Comparison of ENCODE assay signal across 8 mouse cellular contexts in genomic region chr14:52118823-52119608, GRCm38 (mm10). TPM values are rescaled to one million over a fixed set of nuclear protein-coding genes. Genes with fewer than 3 reads are reported as not detected.
DNase-seq lines count a peak whose midpoint lies in the region; ATAC-seq and TF ChIP-seq lines count a peak whose summit lies in the region.

No protein-coding gene starts in this region.

- no peaks in the 10 kb centered on the region for H3K27me3 ChIP-seq in ES-Bruce4 (ENCODE audit: control insufficient read depth, insufficient read depth, low read length, poor library complexity, severe bottlenecking)
- H3K27me3 ChIP-seq in forebrain, embryonic 12.5 days, result peaks cover 3% of the 10 kb centered on the region; the same call in 1 of the 2 replicates
- no peaks in the 10 kb centered on the region for H3K27me3 ChIP-seq in lung, embryonic 14.5 days (ENCODE audit: insufficient read depth, low read length)
- H3K27me3 ChIP-seq in neural tube, embryonic 15.5 days (replicated peaks), result peaks cover 3% of the 10 kb centered on the region; the same call in 1 of the 2 replicates

- peaks cover 2% of the 10 kb centered on the region for H3K4me1 ChIP-seq in ES-Bruce4 (ENCODE audit: control insufficient read depth, insufficient read depth, low read length)
- peaks cover 8% of the 10 kb centered on the region for H3K4me1 ChIP-seq in forebrain, embryonic 12.5 days
- peaks cover 4% of the 10 kb centered on the region; the same call in 1 of the 2 replicates for H3K4me1 ChIP-seq in lung, embryonic 14.5 days (ENCODE audit: insufficient read depth)
- peaks cover 14% of the 10 kb centered on the region for H3K4me1 ChIP-seq in neural tube, embryonic 15.5 days

- peak; percentile 62 for DNase-seq in cerebellum, adult 11 months
- DNase-seq in heart, postnatal 4 days, result peak; percentile 54
- DNase-seq in kidney, postnatal 4 days, result peak; percentile 70 to 81
- DNase-seq in lung, embryonic 14.5 days, result peak; percentile 78
- DNase-seq in thymus, postnatal 36 days, result peak; percentile 50 to 54

- peak; percentile 87 for ATAC-seq in forebrain, embryonic 12.5 days (ENCODE audit: low FRiP score)
- peak; percentile 92 for ATAC-seq in lung, embryonic 14.5 days (ENCODE audit: insufficient read depth)
- ATAC-seq in neural tube, embryonic 15.5 days (ENCODE audit: low FRiP score), result peak; percentile 88

- H3K27ac ChIP-seq in ES-Bruce4 (ENCODE audit: insufficient read depth, low read length), result peak overlapping the region; percentile 26
- peak overlapping the region; percentile 75 for H3K27ac ChIP-seq in forebrain, embryonic 12.5 days
- H3K27ac ChIP-seq in lung, embryonic 14.5 days (ENCODE audit: low read depth), result peak overlapping the region; percentile 93
- peak overlapping the region; percentile 83 for H3K27ac ChIP-seq in neural tube, embryonic 15.5 days (replicated peaks)

- TF ChIP-seq CTCF in ES-Bruce4 (IDR thresholded peaks at IDR 0.05; ENCODE audit: low read depth, low read length), result no peak
- 0 out of 2 replicates have a peak, but pooled peaks have one; percentile 33 for TF ChIP-seq CTCF in lung, embryonic 14.5 days (IDR thresholded peaks at IDR 0.05; ENCODE audit: low read depth)

- no peaks in the 10 kb centered on the region for H3K9me3 ChIP-seq in ES-Bruce4 (replicated peaks; ENCODE audit: control insufficient read depth, insufficient read depth, low read length, poor library complexity, severe bottlenecking)
- no peaks in the 10 kb centered on the region for H3K9me3 ChIP-seq in forebrain, embryonic 12.5 days
- no peaks in the 10 kb centered on the region for H3K9me3 ChIP-seq in lung, embryonic 14.5 days (ENCODE audit: low read depth, low read length)
- no peaks in the 10 kb centered on the region for H3K9me3 ChIP-seq in neural tube, embryonic 15.5 days (replicated peaks)

- H3K4me2 ChIP-seq in forebrain, embryonic 12.5 days, result peak overlapping the region; percentile 96
- H3K4me2 ChIP-seq in lung, embryonic 14.5 days, result peak overlapping the region; percentile 99
- H3K4me2 ChIP-seq in neural tube, embryonic 15.5 days, result peak overlapping the region; percentile 86

- no peaks in the 10 kb centered on the region for H3K36me3 ChIP-seq in ES-Bruce4 (ENCODE audit: control insufficient read depth, insufficient read depth, low read length, poor library complexity, severe bottlenecking)
- no peaks in the 10 kb centered on the region for H3K36me3 ChIP-seq in forebrain, embryonic 12.5 days (replicated peaks)
- H3K36me3 ChIP-seq in lung, embryonic 14.5 days (ENCODE audit: insufficient read depth), result no peaks in the 10 kb centered on the region
- H3K36me3 ChIP-seq in neural tube, embryonic 15.5 days, result no peaks in the 10 kb centered on the region

- TF ChIP-seq EP300 in ES-Bruce4 (IDR thresholded peaks at IDR 0.05; ENCODE audit: insufficient read depth, low read depth, low read length), result no peak

- under 1% methylated on average over 38 of the region's 38 CpGs for WGBS in forebrain, embryonic 12.5 days
- WGBS in lung, embryonic 14.5 days, result under 1% methylated on average over 38 of the region's 38 CpGs
- under 1% methylated on average over 38 of the region's 38 CpGs for WGBS in neural tube, embryonic 15.5 days

- H3K4me3 ChIP-seq in ES-Bruce4 (ENCODE audit: low read depth, low read length), result peak overlapping the region; percentile 25
- peak overlapping the region; percentile 46 for H3K4me3 ChIP-seq in forebrain, embryonic 12.5 days (replicated peaks)
- peak overlapping the region; percentile 53 for H3K4me3 ChIP-seq in lung, embryonic 14.5 days (ENCODE audit: low read depth, low read length)
- H3K4me3 ChIP-seq in neural tube, embryonic 15.5 days (replicated peaks), result peak overlapping the region; percentile 53

- H3K9ac ChIP-seq in ES-Bruce4 (ENCODE audit: low read depth, poor library complexity, severe bottlenecking), result peak overlapping the region; percentile 47
- peak overlapping the region; percentile 65 for H3K9ac ChIP-seq in forebrain, embryonic 12.5 days
- H3K9ac ChIP-seq in lung, embryonic 14.5 days, result peak overlapping the region; percentile 68
- H3K9ac ChIP-seq in neural tube, embryonic 15.5 days (replicated peaks), result peak overlapping the region; percentile 71

- TF ChIP-seq POLR2A in ES-Bruce4 (IDR thresholded peaks at IDR 0.05; ENCODE audit: insufficient read depth, low read length), result no peak

RNA-seq across cellular contexts. Expression of gene Rpgrip1, which starts 8.5 kb away (rescaled TPM):
- polyA plus RNA-seq in ES-Bruce4 (2011; ENCODE audit: insufficient read depth, insufficient read length, low read depth, missing spikeins), result 6.7 and 9.0 TPM in 2 replicates
- polyA plus RNA-seq in forebrain, embryonic 12.5 days (2016; fragmentation: Nextera tagmentation; extraction: Ambion mirVana), result 54.7 and 74.0 TPM in 2 replicates
- under 1 TPM; 0.55 to 0.59 TPM for total RNA-seq in heart, postnatal 4 days (2021)
- 76.1 TPM in 2 replicates for polyA plus RNA-seq in lung, embryonic 14.5 days (2014; fragmentation: Nextera tagmentation; extraction: Ambion mirVana)
- 42.6 and 46.0 TPM in 2 replicates for polyA plus RNA-seq in neural tube, embryonic 15.5 days (2015; fragmentation: Nextera tagmentation; extraction: Ambion mirVana)

RNA-seq across cellular contexts. Expression of gene Hnrnpc, which starts 15.2 kb away (rescaled TPM):
- 949 and 975 TPM in 2 replicates for polyA plus RNA-seq in ES-Bruce4 (2011; ENCODE audit: insufficient read depth, insufficient read length, low read depth, missing spikeins)
- 870 and 873 TPM in 2 replicates for polyA plus RNA-seq in forebrain, embryonic 12.5 days (2016; fragmentation: Nextera tagmentation; extraction: Ambion mirVana)
- total RNA-seq in heart, postnatal 4 days (2021), result 100 to 1,000 TPM; 183 to 190 TPM
- 673 and 695 TPM in 2 replicates for polyA plus RNA-seq in lung, embryonic 14.5 days (2014; fragmentation: Nextera tagmentation; extraction: Ambion mirVana)
- polyA plus RNA-seq in neural tube, embryonic 15.5 days (2015; fragmentation: Nextera tagmentation; extraction: Ambion mirVana), result 424 and 500 TPM in 2 replicates

Comparison
In these comparisons a context has a peak if more than half of its experiments do, and no peak if none do; other contexts are left out.
1. Peak in every context shown above with its lines: DNase-seq, ATAC-seq, H3K4me3 ChIP-seq and H3K27ac ChIP-seq.
2. H3K27ac ChIP-seq: peak in every context shown above with its lines; median percentile 93 in lung, embryonic 14.5 days; 83 in neural tube, embryonic 15.5 days; 75 in forebrain, embryonic 12.5 days; 26 in ES-Bruce4.